Mouse (Mus musculus) bone marrow macrophage, adult 2 months (primary cell): ENCODE results near the gene Cpne4. TPM values are rescaled to one million over a fixed set of nuclear protein-coding genes. Genes with fewer than 3 reads are reported as not detected.
A peak's percentile ranks its signal among the peaks of the same experiment; 100 is the strongest.

Source experiments
- H3K27ac ChIP-seq: 2 replicates; pipeline ENCODE4 v1.5.1; 2012; ENCODE audit warnings: low read depth, low read length; ENCODE audit not compliant: insufficient read depth
- H3K4me1 ChIP-seq: 2 replicates; pipeline ENCODE4 v1.6.1; 2012; ENCODE audit warnings: low read length; ENCODE audit not compliant: control insufficient read depth, insufficient read depth
- H3K4me3 ChIP-seq: 2 replicates; pipeline ENCODE4 v1.5.1; 2012; ENCODE audit warnings: mild to moderate bottlenecking, low read length, moderate library complexity; ENCODE audit not compliant: insufficient read depth
- CTCF ChIP-seq: IDR thresholded peaks from 2 replicates; pipeline ENCODE4 v1.5.1; 2012; ENCODE audit warnings: low read depth, mild to moderate bottlenecking, low read length, moderate library complexity
- POLR2A ChIP-seq: IDR thresholded peaks from 2 replicates; pipeline ENCODE4 v1.6.1; 2012; ENCODE audit warnings: mild to moderate bottlenecking, low read depth, low read length, borderline replicate concordance
- polyA plus RNA-seq: library from polyadenylated mRNA; stranded (reverse); fragments of >200 nt; gene quantifications from 2 replicates; pipeline ENCODE4 v1.2.4, GENCODE M21; 2012; ENCODE audit not compliant: missing spikeins, insufficient read depth, insufficient read length

The Cpne4 gene
- polyA plus RNA-seq, 1 experiment, result not detected

GRCm38 (mm10) chr9:105053147-105053557, 506.1 kb downstream of the Cpne4 start, which contains the start of gene Mrpl3:
Gene Mrpl3, plus strand, starts transcription at chr9:105053239.
- H3K4me1 ChIP-seq, result peaks cover 2% of the 10 kb centered on the region; the same call in 1 of the 2 replicates
- no peak for TF ChIP-seq CTCF
- no peak for TF ChIP-seq POLR2A
- peak within 1 kb of the TSS; percentile 90 for H3K4me3 ChIP-seq
- H3K27ac ChIP-seq, result peak within 1 kb of the TSS; percentile 66

- TF ChIP-seq CTCF (no peak), POLR2A (no peak)
- H3K27ac ChIP-seq, result peak overlapping the region; percentile 66
- H3K4me3 ChIP-seq, result peak overlapping the region; percentile 90
- H3K4me1 ChIP-seq, result peaks cover 2% of the 10 kb centered on the region; the same call in 1 of the 2 replicates
These were observed 506.7 kb downstream of the Cpne4 start for GRCm38 (mm10) chr9:105053812-105054211.

- Histone ChIP-seq H3K4me1 (no peaks in the 10 kb centered on the region), H3K27ac (no peak overlapping the region), H3K4me3 (no peak overlapping the region)
- TF ChIP-seq POLR2A (no peak), CTCF (no peak)
These were observed 522.0 kb downstream of the Cpne4 start for GRCm38 (mm10) chr9:105069106-105069505.

- Histone ChIP-seq H3K27ac (no peak overlapping the region), H3K4me3 (no peak overlapping the region), H3K4me1 (no peaks in the 10 kb centered on the region)
- no peak for TF ChIP-seq CTCF
- TF ChIP-seq POLR2A, result no peak
These were observed 526.1 kb downstream of the Cpne4 start for GRCm38 (mm10) chr9:105072991-105073748.

- Histone ChIP-seq H3K4me3 (no peak overlapping the region), H3K27ac (no peak overlapping the region), H3K4me1 (no peaks in the 10 kb centered on the region)
- TF ChIP-seq POLR2A (no peak), CTCF (no peak)
These were observed 527.8 kb downstream of the Cpne4 start for GRCm38 (mm10) chr9:105074851-105075250.

- Histone ChIP-seq H3K27ac (no peak overlapping the region), H3K4me3 (no peak overlapping the region), H3K4me1 (no peaks in the 10 kb centered on the region)
- TF ChIP-seq CTCF (no peak), POLR2A (no peak)
These were observed 529.8 kb downstream of the Cpne4 start for GRCm38 (mm10) chr9:105076756-105077424.

- TF ChIP-seq POLR2A (no peak), CTCF (no peak)
- H3K27ac ChIP-seq, result no peak overlapping the region
- H3K4me3 ChIP-seq, result no peak overlapping the region
- H3K4me1 ChIP-seq, result no peaks in the 10 kb centered on the region
These were observed 531.4 kb downstream of the Cpne4 start for GRCm38 (mm10) chr9:105078460-105078859.

GRCm38 (mm10) chr9:105080246-105080645, 533.2 kb downstream of the Cpne4 start:
- no peaks in the 10 kb centered on the region for H3K4me1 ChIP-seq
- no peak overlapping the region for H3K4me3 ChIP-seq
- TF ChIP-seq CTCF (no peak), POLR2A (no peak)
- no peak overlapping the region for H3K27ac ChIP-seq

Other genes starting within 250 kb of the Cpne4 start
- gene Acpp, start 209.5 kb upstream of the Cpne4 start, polyA plus RNA-seq, result 7.7 and 10.5 TPM in 2 replicates